Mouse (Mus musculus) retina, adult 2 months (tissue): ENCODE measurements around the gene Cerk.
"Not testable (repeated sequence)": the region's sequence is repeated elsewhere in the genome, so short reads cannot be mapped to it uniquely, and the experiment has no call there.

ENCODE experiments used
- DNase-seq: peaks from one replicate; pipeline ENCODE4 v3.0.0-alpha.2; 2012; ENCODE audit warnings: low read depth, low spot score

Gene Cerk

DNA sequence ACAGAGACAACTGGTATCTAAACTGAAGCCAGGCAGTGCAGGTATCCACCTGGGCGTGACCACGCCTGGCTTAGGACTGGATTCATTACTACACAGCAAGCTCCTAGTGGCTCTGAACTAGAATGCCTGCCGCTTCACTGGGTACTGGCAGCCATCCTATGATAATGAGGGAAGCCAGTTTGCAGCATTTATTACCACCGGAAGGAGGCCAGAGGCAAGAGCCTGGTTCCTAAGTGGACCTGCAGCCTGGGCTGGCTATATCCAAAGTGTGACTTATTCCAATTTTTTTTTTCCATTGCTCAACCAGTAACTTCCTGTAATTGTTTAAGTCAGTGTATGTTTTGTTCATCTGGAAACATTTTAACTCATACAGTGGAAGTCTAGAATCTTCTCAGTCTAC lies 20.4 kb upstream of the Cerk start:
- no peak for DNase-seq

DNA sequence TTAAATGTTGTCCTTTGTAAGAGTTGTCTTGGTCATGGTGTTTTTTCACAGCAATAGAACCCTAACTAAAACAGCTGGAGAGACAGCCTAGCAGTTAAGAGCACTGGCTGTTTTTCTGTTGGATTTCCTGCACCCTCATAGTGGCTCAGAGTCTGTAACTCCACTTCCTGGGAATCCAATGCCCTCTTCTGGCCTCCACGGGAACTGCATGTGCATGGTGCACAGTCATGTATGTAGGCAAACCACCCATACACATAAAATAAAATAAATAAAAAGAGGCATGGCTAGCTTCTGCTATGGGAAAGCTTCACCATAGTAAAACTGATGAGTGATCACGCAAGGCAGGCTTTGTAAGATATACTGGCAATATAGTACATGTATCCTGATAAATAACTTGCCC lies 19.4 kb upstream of the Cerk start:
- DNase-seq, result no peak

DNA sequence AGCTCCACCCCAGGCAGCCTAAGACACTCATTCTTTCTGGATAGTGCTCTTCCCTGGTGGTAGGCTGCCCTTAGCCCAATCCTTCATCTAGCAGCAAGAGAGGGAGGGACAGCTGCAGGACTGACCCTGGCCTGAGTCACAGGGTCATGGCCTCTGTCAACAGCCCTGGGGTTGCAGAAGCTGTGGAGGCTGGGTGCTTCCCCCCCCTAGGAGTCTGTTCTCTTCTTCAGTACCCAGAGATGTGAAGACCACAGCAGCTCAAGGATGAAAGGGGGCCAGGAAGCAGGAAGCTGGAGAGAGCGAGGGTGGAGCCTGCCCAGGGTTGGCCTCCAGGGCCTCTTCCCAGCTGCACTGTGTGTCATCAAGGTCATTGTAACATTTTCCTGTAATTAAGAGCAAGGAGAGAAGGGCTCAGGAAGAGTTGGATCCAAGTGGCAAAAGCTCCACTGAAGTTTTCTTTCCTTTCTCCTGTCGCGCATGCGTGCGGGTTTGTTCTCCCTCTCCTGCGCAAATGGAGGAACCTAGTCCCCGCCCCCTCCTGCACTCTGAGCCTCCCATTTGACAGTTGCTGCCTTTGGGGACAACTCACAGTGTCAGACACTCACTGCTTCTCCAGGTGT lies 18.1 kb upstream of the Cerk start:
- no peak for DNase-seq

DNA sequence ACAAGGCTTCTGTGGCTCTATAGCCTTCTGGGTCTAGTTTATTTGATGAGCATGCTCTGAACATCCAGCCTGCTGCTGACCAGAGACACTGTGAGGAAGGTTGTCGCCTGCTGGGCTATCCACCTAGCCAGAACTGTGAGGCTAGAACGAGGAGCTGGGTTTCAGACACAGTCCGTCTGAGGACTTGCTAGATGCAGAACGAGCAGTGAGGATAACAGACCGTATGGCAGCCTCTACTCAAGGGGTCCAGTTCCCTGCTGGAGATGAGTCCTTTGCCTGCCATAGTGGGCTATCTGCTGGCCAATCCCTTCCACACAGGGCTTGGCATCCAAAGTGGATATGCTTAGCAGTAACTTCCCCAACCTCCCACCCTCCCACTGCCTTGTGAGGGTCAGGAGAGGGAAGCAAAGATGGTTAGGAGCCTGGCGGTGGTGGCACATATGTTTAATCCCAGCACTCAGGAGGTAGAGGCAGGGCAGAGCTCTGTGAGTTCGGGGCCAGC lies 17.4 kb upstream of the Cerk start:
- no peak for DNase-seq

DNA sequence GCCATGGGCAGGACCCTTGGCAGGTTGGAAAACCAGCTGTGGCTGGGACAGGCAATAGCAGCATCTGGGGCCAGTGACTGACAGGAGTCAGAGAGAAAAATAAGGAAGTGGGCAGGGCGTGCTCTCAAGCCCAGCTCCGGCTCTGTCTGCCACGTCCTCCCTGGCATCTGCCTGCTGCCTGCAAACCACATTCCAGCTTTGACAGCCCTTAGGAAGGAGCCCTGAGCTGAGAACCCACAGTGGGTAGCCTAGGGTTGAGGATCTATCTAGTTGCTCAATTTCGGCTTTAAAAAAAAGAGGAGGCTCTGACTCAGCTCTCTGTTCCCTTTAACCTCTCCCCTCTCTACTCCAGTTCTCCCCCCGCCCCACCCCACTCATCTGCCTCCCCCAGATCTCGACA lies 16.7 kb upstream of the Cerk start:
- no peak for DNase-seq

GRCm38 (mm10) chr15:86201696-86202330 lies 15.9 kb upstream of the Cerk start:
- no peak for DNase-seq

- DNase-seq, result no peak
Measured at GRCm38 (mm10) chr15:86201095-86201494, 15.2 kb upstream of the Cerk start.

DNA sequence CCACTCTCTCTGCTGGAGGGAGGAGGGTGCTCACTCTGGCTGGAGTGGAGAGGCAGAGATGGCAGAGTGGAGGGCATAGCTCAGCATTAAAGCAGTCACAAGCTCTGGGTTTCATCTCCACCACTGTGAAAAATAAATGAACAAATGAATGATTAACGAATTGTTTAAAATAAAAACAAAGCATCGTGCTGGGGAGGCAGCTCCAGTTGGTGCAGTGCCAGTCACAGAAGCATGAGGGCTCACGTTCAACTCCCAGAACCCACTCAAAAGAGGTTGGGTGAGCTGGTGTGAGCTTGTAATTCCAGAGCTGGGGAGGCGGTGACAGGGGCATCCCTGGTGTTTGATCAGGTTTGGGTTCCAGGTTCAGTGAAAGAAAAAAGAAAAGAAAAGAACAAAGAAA lies 14.2 kb upstream of the Cerk start:
- DNase-seq, result no peak

- DNase-seq, result no peak
Measured at GRCm38 (mm10) chr15:86199482-86199881, 13.5 kb upstream of the Cerk start.

DNA sequence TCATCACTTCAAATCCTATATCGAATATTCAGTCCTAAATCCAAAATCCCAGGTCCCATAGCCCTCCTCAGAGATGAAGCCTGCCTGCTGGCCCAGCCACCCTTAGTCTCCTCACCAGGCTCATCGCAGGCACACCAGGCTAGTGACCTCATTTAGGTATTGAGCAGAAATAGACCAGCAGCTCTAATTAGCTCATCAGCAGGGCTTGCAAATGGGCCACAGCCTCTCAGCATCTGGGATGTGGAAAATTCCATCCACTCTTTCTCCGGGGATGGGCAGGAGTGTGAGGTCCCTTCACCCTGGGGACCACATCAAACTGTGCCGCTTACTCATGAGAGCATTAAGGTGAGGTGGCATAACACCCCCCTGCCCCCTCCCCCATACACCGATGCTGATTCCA lies 13.1 kb upstream of the Cerk start:
- no peak for DNase-seq

DNA sequence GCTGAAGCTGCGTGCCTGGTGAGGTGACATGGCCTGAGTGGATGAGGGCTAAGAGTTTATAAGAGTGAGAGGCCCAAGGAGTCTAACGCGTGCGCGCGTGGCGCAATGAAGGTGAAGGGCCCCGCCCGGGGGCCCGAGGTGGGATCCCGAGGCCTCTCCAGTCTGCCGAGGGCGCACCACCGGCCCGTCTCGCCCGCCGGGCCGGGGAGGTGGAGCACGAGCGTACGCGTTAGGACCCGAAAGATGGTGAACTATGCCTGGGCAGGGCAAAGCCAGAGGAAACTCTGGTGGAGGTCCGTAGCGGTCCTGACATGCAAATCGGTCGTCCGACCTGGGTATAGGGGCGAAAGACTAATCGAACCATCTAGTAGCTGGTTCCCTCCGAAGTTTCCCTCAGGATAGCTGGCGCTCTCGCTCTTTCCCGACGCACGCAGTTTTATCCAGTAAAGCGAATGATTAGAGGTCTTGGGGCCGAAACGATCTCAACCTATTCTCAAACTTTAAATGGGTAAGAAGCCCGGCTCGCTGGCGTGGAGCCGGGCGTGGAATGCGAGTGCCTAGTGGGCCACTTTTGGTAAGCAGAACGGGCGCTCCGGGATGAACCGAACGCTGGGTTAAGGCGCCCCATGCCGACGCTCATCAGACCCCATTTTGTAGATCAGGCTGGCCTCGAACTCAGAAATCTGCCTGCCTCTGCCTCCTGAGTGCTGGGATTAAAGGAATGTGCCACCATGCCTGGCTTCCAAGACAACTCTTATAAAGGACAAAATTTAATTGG lies 8.9 kb upstream of the Cerk start:
- DNase-seq, result not testable (repeated sequence)

GRCm38 (mm10) chr15:86191933-86192332 lies 6.0 kb upstream of the Cerk start:
- DNase-seq, result no peak

DNA sequence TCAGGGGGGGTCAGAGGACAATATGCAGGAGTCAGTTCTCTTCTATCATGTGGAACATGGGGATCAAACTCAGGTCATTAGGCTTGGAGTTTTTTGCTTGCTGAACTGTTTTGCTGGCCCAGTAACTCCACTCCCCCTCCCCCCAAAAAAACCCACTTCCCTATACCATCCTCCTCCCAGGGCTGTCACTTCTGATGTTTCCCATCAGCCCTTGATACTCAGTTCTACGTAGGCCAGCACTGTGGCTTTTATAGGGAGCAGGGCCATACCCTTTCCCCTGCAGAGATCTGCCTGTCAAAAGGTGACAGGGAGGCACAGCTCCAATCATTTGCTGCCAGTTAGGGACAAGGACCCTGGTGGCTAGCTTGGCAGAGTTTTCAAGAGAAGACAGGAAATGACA lies 5.6 kb upstream of the Cerk start:
- no peak for DNase-seq

GRCm38 (mm10) chr15:86190387-86190786 lies 4.4 kb upstream of the Cerk start:
- DNase-seq, result no peak

DNA sequence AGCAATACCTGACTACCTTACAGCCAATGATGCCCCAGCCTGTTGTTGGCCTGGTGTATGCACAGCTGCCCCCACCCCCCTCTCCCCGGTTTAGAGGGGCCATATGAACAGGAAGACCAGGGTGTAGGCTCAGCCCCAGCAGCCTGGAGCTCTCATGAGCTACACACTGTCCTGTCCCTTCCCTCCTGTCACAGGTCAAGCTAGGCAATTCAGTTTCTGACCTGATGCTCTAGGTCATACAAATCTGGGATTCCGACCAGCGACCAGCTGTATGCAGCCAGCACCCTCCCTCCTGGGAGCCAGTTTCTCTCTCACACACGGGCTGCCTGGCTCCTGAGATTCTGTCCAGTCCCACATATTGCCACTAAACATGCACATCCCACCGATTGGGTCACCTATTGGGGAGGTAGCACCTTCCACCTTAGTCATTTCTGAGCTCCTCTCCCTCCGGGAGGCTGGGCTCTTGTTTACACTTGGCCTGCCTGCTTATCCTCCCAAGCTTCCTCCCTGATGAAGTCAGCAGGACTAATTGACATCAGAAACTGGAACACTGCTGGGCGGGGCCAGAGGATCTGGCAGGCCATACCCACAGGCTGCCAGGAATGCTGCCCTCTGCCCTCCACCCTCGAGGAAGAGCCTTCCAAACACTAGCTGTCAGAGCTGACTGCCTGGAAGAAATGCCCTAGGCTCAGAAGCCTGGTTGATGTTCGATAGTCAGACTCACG lies 3.0 kb upstream of the Cerk start:
- DNase-seq, result peak; percentile 79

- DNase-seq, result no peak
Measured at GRCm38 (mm10) chr15:86188186-86188585, 2.2 kb upstream of the Cerk start.

DNA sequence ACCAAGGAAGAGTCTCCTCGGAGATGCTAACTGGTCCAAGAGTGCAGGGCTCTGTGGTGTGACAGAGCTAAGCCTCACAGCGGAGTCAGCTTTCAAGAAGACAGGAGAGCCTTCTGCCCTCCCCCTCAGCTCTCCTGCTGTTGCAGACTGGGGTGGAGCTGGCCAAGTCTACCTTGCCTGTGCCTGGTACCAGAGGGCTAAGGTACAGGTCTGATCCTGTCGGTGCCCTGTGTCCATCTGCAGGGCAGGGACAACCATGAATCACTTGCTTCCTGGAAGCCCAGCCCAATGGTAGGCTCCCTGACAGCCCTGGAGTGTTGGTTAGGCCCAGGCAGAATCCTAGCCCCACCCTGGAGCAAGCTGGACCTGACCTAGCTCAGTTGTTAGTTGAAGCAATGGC lies 745 bp upstream of the Cerk start:
- DNase-seq, result no peak

DNA sequence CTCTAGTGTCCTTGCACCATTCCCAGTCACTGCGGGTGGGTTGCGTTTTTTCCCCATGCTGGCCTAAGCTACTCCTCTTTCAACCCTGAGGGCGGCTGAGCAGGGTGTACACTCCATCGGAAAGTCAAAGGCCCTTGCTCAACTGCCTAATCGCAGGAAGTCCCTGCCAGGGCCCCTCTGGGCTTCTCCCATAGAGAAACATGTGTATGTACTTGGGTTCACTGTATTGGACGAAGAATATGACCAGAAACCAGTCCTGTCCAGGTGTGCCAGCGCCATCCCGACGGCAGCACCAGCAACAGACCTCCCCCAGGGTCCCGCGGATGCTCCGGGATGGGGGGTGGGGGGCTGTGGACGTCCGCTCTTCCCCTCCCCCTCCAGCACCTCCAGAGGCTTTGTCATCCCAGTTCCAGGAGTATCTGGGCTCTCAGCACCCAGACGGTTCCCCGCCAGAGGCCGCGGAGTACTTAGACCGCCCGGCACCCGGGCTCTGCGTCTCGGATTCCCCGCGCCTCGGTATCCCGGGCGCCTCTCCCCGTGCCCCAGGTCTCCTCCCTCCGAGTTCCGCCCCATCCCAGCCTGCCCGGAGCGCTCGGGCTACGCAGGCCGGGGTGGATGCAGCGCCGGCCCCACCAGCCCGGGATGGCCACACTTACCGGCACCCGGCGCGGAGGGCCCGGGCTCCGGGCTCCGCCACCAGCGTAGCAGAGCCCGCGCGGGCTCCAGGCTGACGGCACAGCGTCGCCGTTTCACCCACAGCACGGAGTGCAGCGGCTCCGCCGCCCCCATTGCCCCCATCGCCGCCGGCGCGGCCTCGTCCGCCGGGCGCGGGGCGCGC lies 871 bp downstream of the Cerk start:
- DNase-seq, result no peak

- no peak for DNase-seq
Measured at GRCm38 (mm10) chr15:86184071-86184470, 1.9 kb downstream of the Cerk start.

- DNase-seq, result no peak
Measured at GRCm38 (mm10) chr15:86183484-86183883, 2.5 kb downstream of the Cerk start.

DNA sequence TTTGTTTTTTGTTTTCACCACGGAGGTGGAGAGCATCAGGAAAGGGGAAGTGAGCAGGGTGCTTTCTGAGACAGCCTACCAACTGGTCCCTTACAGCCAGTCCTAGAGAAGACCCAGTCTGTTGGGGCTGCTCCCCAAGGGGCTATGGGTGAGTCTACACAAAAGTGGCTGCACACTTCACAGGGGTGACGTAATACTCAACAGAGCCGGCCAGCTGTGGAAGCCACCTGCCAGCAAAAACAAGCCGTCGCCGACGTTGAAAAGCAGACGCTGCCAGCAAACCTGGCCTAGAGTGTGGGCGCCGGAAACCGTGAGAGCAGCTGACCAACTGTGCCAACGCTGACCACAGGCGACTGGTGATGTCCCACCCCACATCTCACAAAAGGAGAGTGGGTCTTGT lies 3.3 kb downstream of the Cerk start:
- DNase-seq, result no peak
